ENCODE assay signal across 8 mouse cellular contexts in genomic region chr1:195241496-195241895, GRCm38 (mm10).
A peak's percentile ranks its signal among the peaks of the same experiment; 100 is the strongest.
DNase-seq lines count a peak whose midpoint lies in the region; ATAC-seq lines count a peak whose summit lies in the region.

No protein-coding gene starts in this region.

- H3K4me2 ChIP-seq in heart, embryonic 12.5 days, result no peak overlapping the region

- intact Hi-C loops in heart, postnatal 14 days (cut with DNase I), result no loop called here

- H3K4me1 ChIP-seq in heart, embryonic 12.5 days (replicated peaks), result 0 out of 2 replicates have a peak, but pooled peaks cover 2% of the 10 kb centered on the region

- H3K36me3 ChIP-seq in heart, embryonic 12.5 days, result no peaks in the 10 kb centered on the region

- H3K27ac ChIP-seq in heart, embryonic 12.5 days (ENCODE audit: poor library complexity, severe bottlenecking), result no peak overlapping the region

- no peak overlapping the region for H3K4me3 ChIP-seq in heart, embryonic 12.5 days

- ATAC-seq in heart, embryonic 12.5 days (ENCODE audit: insufficient number of reproducible peaks, low FRiP score), result no peak

- WGBS in heart, embryonic 12.5 days, result 3% methylated on average over 30 of the region's 30 CpGs

- H3K27me3 ChIP-seq in heart, embryonic 12.5 days (replicated peaks), result no peaks in the 10 kb centered on the region

- DNase-seq in heart, adult 18-20 months, result peak; percentile 95 to 100
- peak; percentile 100 for DNase-seq in ZHBTc4 (ENCODE audit: low read depth, low spot score)
- DNase-seq in embryo, embryonic 10 days (ENCODE audit: low spot score), result peak; percentile 100
- DNase-seq in heart, postnatal 14 days, result peak; percentile 100
- DNase-seq in left cerebral cortex, adult 9 months (ENCODE audit: low spot score in 2 of 2), result peak; percentile 48 to 93
- DNase-seq in ovary, postnatal 14 days (ENCODE audit: low spot score), result peak; percentile 99
- DNase-seq in thymus, postnatal 14 days, result peak; percentile 99

- H3K9me3 ChIP-seq in heart, embryonic 12.5 days (replicated peaks), result no peaks in the 10 kb centered on the region

- no peak overlapping the region for H3K9ac ChIP-seq in heart, embryonic 12.5 days
